Mouse (Mus musculus): ENCODE measurements around the gene Cdv3. TPM values are rescaled to one million over a fixed set of nuclear protein-coding genes. Genes with fewer than 3 reads are reported as not detected.

Cdv3 gene
- polyA plus RNA-seq, 1 experiment from 2014 or later, result 101 TPM

- no peak overlapping the region for H3K27ac ChIP-seq
- H3K9me3 ChIP-seq (replicated peaks), result no peaks in the 10 kb centered on the region
- H3K27me3 ChIP-seq, result no peaks in the 10 kb centered on the region
- H3K36me3 ChIP-seq, result peaks cover 83% of the 10 kb centered on the region
- H3K4me2 ChIP-seq (replicated peaks), result no peak overlapping the region
- no peaks in the 10 kb centered on the region for H3K4me1 ChIP-seq
- no peak for ATAC-seq (ENCODE audit: low FRiP score)
- no peak overlapping the region for H3K9ac ChIP-seq
- WGBS, result 90% methylated on average over 1 of the region's 2 CpGs
- H3K4me3 ChIP-seq, result no peak overlapping the region
These were observed 41.0 kb downstream of the Cdv3 start for GRCm38 (mm10) chr9:103324678-103325077.

GRCm38 (mm10) chr9:103309832-103310231 is 55.8 kb downstream of the Cdv3 start:
- ATAC-seq (ENCODE audit: low FRiP score), result no peak
- H3K9ac ChIP-seq, result no peak overlapping the region
- H3K4me3 ChIP-seq, result no peak overlapping the region
- H3K27ac ChIP-seq, result no peak overlapping the region
- no peaks in the 10 kb centered on the region for H3K9me3 ChIP-seq (replicated peaks)
- no peaks in the 10 kb centered on the region for H3K27me3 ChIP-seq
- WGBS, result 95% methylated on average over 6 of the region's 6 CpGs
- peaks cover 53% of the 10 kb centered on the region for H3K36me3 ChIP-seq
- no peak overlapping the region for H3K4me2 ChIP-seq (replicated peaks)
- H3K4me1 ChIP-seq, result peaks cover 13% of the 10 kb centered on the region

- Histone ChIP-seq H3K4me2 (replicated peaks) (peak overlapping the region; percentile 78), H3K36me3 (peaks cover 24% of the 10 kb centered on the region), H3K4me3 (peak overlapping the region; percentile 98), H3K4me1 (peaks cover 13% of the 10 kb centered on the region), H3K9me3 (replicated peaks) (no peaks in the 10 kb centered on the region), H3K27ac (peak overlapping the region; percentile 86), H3K27me3 (no peaks in the 10 kb centered on the region), H3K9ac (peak overlapping the region; percentile 85)
- under 1% methylated on average over 40 of the region's 40 CpGs for WGBS
- peak; percentile 79 for ATAC-seq (ENCODE audit: low FRiP score)
These were observed 60.2 kb downstream of the Cdv3 start for GRCm38 (mm10) chr9:103305332-103306041.

GRCm38 (mm10) chr9:103304927-103305326 is 60.7 kb downstream of the Cdv3 start, which contains the start of the genes 1300017J02Rik and Topbp1:
Gene 1300017J02Rik, minus strand, starts transcription at chr9:103305082.
Gene Topbp1, plus strand, starts transcription at chr9:103305215.
- ATAC-seq (ENCODE audit: low FRiP score), result peak; percentile 98
- Histone ChIP-seq H3K4me3 (peak within 1 kb of the TSS; percentile 98), H3K27ac (peak within 1 kb of the TSS; percentile 86)

More at GRCm38 (mm10) chr9:103304927-103305326, 60.7 kb downstream of the Cdv3 start, which contains the start of the genes 1300017J02Rik and Topbp1:
- under 1% methylated on average over 49 of the region's 49 CpGs for WGBS
- peak within 1 kb of the TSS; percentile 78 for H3K4me2 ChIP-seq (replicated peaks)
- H3K27me3 ChIP-seq, result no peaks in the 10 kb centered on the region
- H3K4me1 ChIP-seq, result peaks cover 13% of the 10 kb centered on the region
- H3K9ac ChIP-seq, result peak within 1 kb of the TSS; percentile 85
- H3K9me3 ChIP-seq (replicated peaks), result no peaks in the 10 kb centered on the region
- H3K36me3 ChIP-seq, result peaks cover 24% of the 10 kb centered on the region

Other genes starting within 250 kb of the Cdv3 start
- gene Srprb, start 163.7 kb downstream of the Cdv3 start, polyA plus RNA-seq (2016; fragmentation: Nextera tagmentation; extraction: Ambion mirVana), result 47.6 and 49.5 TPM in 2 replicates
- gene Gm20425, start 135.5 kb downstream of the Cdv3 start, polyA plus RNA-seq (2016; fragmentation: Nextera tagmentation; extraction: Ambion mirVana), result 3.8 and 6.1 TPM in 2 replicates
- 18.5 and 20.0 TPM in 2 replicates for gene Trf, start 135.4 kb downstream of the Cdv3 start, polyA plus RNA-seq (2016; fragmentation: Nextera tagmentation; extraction: Ambion mirVana)
- gene 1300017J02Rik, start 60.8 kb downstream of the Cdv3 start, polyA plus RNA-seq (2016; fragmentation: Nextera tagmentation; extraction: Ambion mirVana), result 3.4 and 3.5 TPM in 2 replicates
- 56.2 and 59.1 TPM in 2 replicates for gene Topbp1, start 60.6 kb downstream of the Cdv3 start, polyA plus RNA-seq (2016; fragmentation: Nextera tagmentation; extraction: Ambion mirVana)
- 2.1 and 2.2 TPM in 2 replicates for gene Bfsp2, start 114.6 kb upstream of the Cdv3 start, polyA plus RNA-seq (2016; fragmentation: Nextera tagmentation; extraction: Ambion mirVana)

All from hindbrain, embryonic 12.5 days (tissue).